Mouse (Mus musculus): ENCODE data around the gene B3gnt2. TPM values are rescaled to one million over a fixed set of nuclear protein-coding genes. Genes with fewer than 3 reads are reported as not detected.

Gene B3gnt2
- polyA plus RNA-seq, 1 experiment from 2014 or later: 12.6 TPM

- Histone ChIP-seq H3K9ac (no peak overlapping the region), H3K4me1 (peaks cover 8% of the 10 kb centered on the region; the same call in 1 of the 2 replicates), H3K27ac (no peak overlapping the region), H3K27me3 (no peaks in the 10 kb centered on the region), H3K4me2 (no peak overlapping the region), H3K36me3 (no peaks in the 10 kb centered on the region), H3K4me3 (no peak overlapping the region), H3K9me3 (no peaks in the 10 kb centered on the region)
- WGBS: 56% methylated on average over 1 of the region's 1 CpGs
- no peak for ATAC-seq (ENCODE audit: borderline replicate concordance, extremely low read depth, low FRiP score, low TSS enrichment)
These were observed 55.6 kb downstream of the B3gnt2 start for GRCm38 (mm10) chr11:22805171-22805570.

- Histone ChIP-seq H3K9me3 (no peaks in the 10 kb centered on the region), H3K27ac (peak overlapping the region; percentile 91), H3K4me1 (peaks cover 24% of the 10 kb centered on the region), H3K9ac (no peak overlapping the region), H3K27me3 (no peaks in the 10 kb centered on the region), H3K4me2 (peak overlapping the region; percentile 25), H3K4me3 (no peak overlapping the region), H3K36me3 (no peaks in the 10 kb centered on the region)
- WGBS: 17% methylated on average over 9 of the region's 9 CpGs
- ATAC-seq (ENCODE audit: borderline replicate concordance, extremely low read depth, low FRiP score, low TSS enrichment): peak; percentile 84
These were observed 60.8 kb downstream of the B3gnt2 start for GRCm38 (mm10) chr11:22799987-22800424.

GRCm38 (mm10) chr11:22798916-22799315 is 61.8 kb downstream of the B3gnt2 start:
- H3K4me1 ChIP-seq: peaks cover 24% of the 10 kb centered on the region
- no peaks in the 10 kb centered on the region for H3K36me3 ChIP-seq
- peak overlapping the region; percentile 91; the same call in 1 of the 2 replicates for H3K27ac ChIP-seq
- H3K27me3 ChIP-seq: no peaks in the 10 kb centered on the region
- 69% methylated on average over 5 of the region's 5 CpGs for WGBS
- no peak overlapping the region for H3K9ac ChIP-seq
- no peak overlapping the region for H3K4me2 ChIP-seq
- ATAC-seq (ENCODE audit: borderline replicate concordance, extremely low read depth, low FRiP score, low TSS enrichment): no peak
- no peaks in the 10 kb centered on the region for H3K9me3 ChIP-seq
- no peak overlapping the region for H3K4me3 ChIP-seq

- 86% methylated on average over 1 of the region's 1 CpGs for WGBS
- no peak overlapping the region for H3K4me2 ChIP-seq
- H3K4me3 ChIP-seq: no peak overlapping the region
- no peaks in the 10 kb centered on the region for H3K9me3 ChIP-seq
- no peak for ATAC-seq (ENCODE audit: borderline replicate concordance, extremely low read depth, low FRiP score, low TSS enrichment)
- H3K27me3 ChIP-seq: no peaks in the 10 kb centered on the region
- no peak overlapping the region for H3K27ac ChIP-seq
- no peaks in the 10 kb centered on the region for H3K36me3 ChIP-seq
- H3K4me1 ChIP-seq: peaks cover 11% of the 10 kb centered on the region
- no peak overlapping the region for H3K9ac ChIP-seq
These were observed 66.0 kb downstream of the B3gnt2 start for GRCm38 (mm10) chr11:22794734-22795133.

GRCm38 (mm10) chr11:22793881-22794203 is 66.9 kb downstream of the B3gnt2 start:
- H3K4me1 ChIP-seq: 0 out of 2 replicates have a peak, but pooled peaks cover 3% of the 10 kb centered on the region
- ATAC-seq (ENCODE audit: borderline replicate concordance, extremely low read depth, low FRiP score, low TSS enrichment): no peak
- no peak overlapping the region for H3K4me3 ChIP-seq
- H3K9ac ChIP-seq: no peak overlapping the region
- H3K27me3 ChIP-seq: no peaks in the 10 kb centered on the region
- no peaks in the 10 kb centered on the region for H3K36me3 ChIP-seq
- WGBS: 67% methylated on average over 1 of the region's 1 CpGs
- H3K27ac ChIP-seq: no peak overlapping the region
- H3K9me3 ChIP-seq: no peaks in the 10 kb centered on the region
- H3K4me2 ChIP-seq: no peak overlapping the region

GRCm38 (mm10) chr11:22793176-22793880 is 67.4 kb downstream of the B3gnt2 start:
- Histone ChIP-seq H3K27me3 (no peaks in the 10 kb centered on the region), H3K4me1 (no peaks in the 10 kb centered on the region), H3K9me3 (no peaks in the 10 kb centered on the region), H3K4me3 (no peak overlapping the region), H3K4me2 (no peak overlapping the region), H3K27ac (no peak overlapping the region), H3K9ac (no peak overlapping the region), H3K36me3 (no peaks in the 10 kb centered on the region)
- ATAC-seq (ENCODE audit: borderline replicate concordance, extremely low read depth, low FRiP score, low TSS enrichment): no peak
- 78% methylated on average over 3 of the region's 3 CpGs for WGBS

- H3K27me3 ChIP-seq: no peaks in the 10 kb centered on the region
- WGBS: 90% methylated on average over 1 of the region's 1 CpGs
These were observed 68.6 kb downstream of the B3gnt2 start for GRCm38 (mm10) chr11:22792149-22792548.

GRCm38 (mm10) chr11:22791726-22792125 is 69.0 kb downstream of the B3gnt2 start:
- Histone ChIP-seq H3K4me3 (no peak overlapping the region), H3K4me2 (no peak overlapping the region), H3K36me3 (no peaks in the 10 kb centered on the region), H3K27me3 (no peaks in the 10 kb centered on the region), H3K9ac (no peak overlapping the region), H3K4me1 (no peaks in the 10 kb centered on the region), H3K9me3 (no peaks in the 10 kb centered on the region), H3K27ac (no peak overlapping the region)
- 84% methylated on average over 5 of the region's 5 CpGs for WGBS
- ATAC-seq (ENCODE audit: borderline replicate concordance, extremely low read depth, low FRiP score, low TSS enrichment): no peak

More at GRCm38 (mm10) chr11:22792149-22792548, 68.6 kb downstream of the B3gnt2 start:
- Histone ChIP-seq H3K4me3 (no peak overlapping the region), H3K36me3 (no peaks in the 10 kb centered on the region), H3K27ac (no peak overlapping the region), H3K9me3 (no peaks in the 10 kb centered on the region), H3K9ac (no peak overlapping the region), H3K4me2 (no peak overlapping the region), H3K4me1 (no peaks in the 10 kb centered on the region)
- ATAC-seq (ENCODE audit: borderline replicate concordance, extremely low read depth, low FRiP score, low TSS enrichment): no peak

- Histone ChIP-seq H3K9ac (no peak overlapping the region), H3K36me3 (no peaks in the 10 kb centered on the region), H3K9me3 (no peaks in the 10 kb centered on the region), H3K4me1 (0 out of 2 replicates have a peak, but pooled peaks cover 4% of the 10 kb centered on the region), H3K4me2 (no peak overlapping the region), H3K27me3 (no peaks in the 10 kb centered on the region), H3K4me3 (no peak overlapping the region), H3K27ac (no peak overlapping the region)
- ATAC-seq (ENCODE audit: borderline replicate concordance, extremely low read depth, low FRiP score, low TSS enrichment): no peak
- WGBS: 91% methylated on average over 2 of the region's 2 CpGs
These were observed 72.9 kb downstream of the B3gnt2 start for GRCm38 (mm10) chr11:22787833-22788232.

- no peak overlapping the region for H3K4me2 ChIP-seq
- peaks cover 9% of the 10 kb centered on the region; the same call in 1 of the 2 replicates for H3K4me1 ChIP-seq
- WGBS: 80% methylated on average over 3 of the region's 3 CpGs
- no peak for ATAC-seq (ENCODE audit: borderline replicate concordance, extremely low read depth, low FRiP score, low TSS enrichment)
- H3K27ac ChIP-seq: no peak overlapping the region
- H3K36me3 ChIP-seq: no peaks in the 10 kb centered on the region
- no peak overlapping the region for H3K4me3 ChIP-seq
- no peaks in the 10 kb centered on the region for H3K9me3 ChIP-seq
- H3K9ac ChIP-seq: no peak overlapping the region
- no peaks in the 10 kb centered on the region for H3K27me3 ChIP-seq
These were observed 76.3 kb downstream of the B3gnt2 start for GRCm38 (mm10) chr11:22784477-22784876.

GRCm38 (mm10) chr11:22782705-22783124 is 78.0 kb downstream of the B3gnt2 start:
- Histone ChIP-seq H3K9ac (no peak overlapping the region), H3K4me3 (no peak overlapping the region), H3K4me2 (peak overlapping the region; percentile 27), H3K4me1 (peaks cover 10% of the 10 kb centered on the region; the same call in 1 of the 2 replicates), H3K27me3 (no peaks in the 10 kb centered on the region), H3K27ac (no peak overlapping the region), H3K9me3 (no peaks in the 10 kb centered on the region), H3K36me3 (no peaks in the 10 kb centered on the region)
- 45% methylated on average over 13 of the region's 13 CpGs for WGBS
- peak; percentile 41; the same call in 1 of the 2 replicates for ATAC-seq (ENCODE audit: borderline replicate concordance, extremely low read depth, low FRiP score, low TSS enrichment)

- no peak overlapping the region for H3K4me3 ChIP-seq
- no peaks in the 10 kb centered on the region for H3K27me3 ChIP-seq
- no peaks in the 10 kb centered on the region for H3K9me3 ChIP-seq
- no peak overlapping the region for H3K27ac ChIP-seq
- ATAC-seq (ENCODE audit: borderline replicate concordance, extremely low read depth, low FRiP score, low TSS enrichment): no peak
- H3K9ac ChIP-seq: no peak overlapping the region
- no peaks in the 10 kb centered on the region for H3K36me3 ChIP-seq
- H3K4me1 ChIP-seq: peaks cover 10% of the 10 kb centered on the region; the same call in 1 of the 2 replicates
- H3K4me2 ChIP-seq: no peak overlapping the region
These were observed 79.6 kb downstream of the B3gnt2 start for GRCm38 (mm10) chr11:22781190-22781589.

All from lung, embryonic 15.5 days (tissue).